Mouse (Mus musculus) B cell, adult 67 days (primary cell): ENCODE results near the gene Olfr470. TPM values are rescaled to one million over a fixed set of nuclear protein-coding genes. Genes with fewer than 3 reads are reported as not detected.

Experiments
- total RNA-seq, 2 experiments: library from RNA; stranded (reverse); gene quantifications; 4 replicates each; pipeline ENCODE4 v1.2.4; 2023

The Olfr470 gene
- total RNA-seq: not detected

DNA sequence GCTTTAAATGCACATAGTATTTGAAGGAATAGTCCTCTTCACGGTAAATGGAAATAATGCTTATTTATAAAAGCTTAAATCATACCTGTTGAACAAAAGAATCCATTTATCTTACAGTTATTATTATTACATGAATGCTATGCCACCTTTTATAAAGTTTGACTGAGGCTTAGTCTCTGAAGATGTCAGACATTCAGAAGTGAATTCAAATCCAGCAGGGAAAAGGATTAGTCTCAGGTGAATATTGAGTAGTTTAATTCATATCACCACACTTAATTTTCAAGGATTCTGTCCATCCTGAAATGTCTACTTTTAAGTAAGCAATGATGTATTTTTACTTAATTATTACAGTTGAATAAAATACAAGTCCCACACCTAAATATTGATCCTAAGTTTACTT is at the start of gene Olfr470:
Olfr470 (minus strand) TSS at position 101 of the 400 bp plus-strand sequence.

GRCm38 (mm10) chr7:107825441-107825840 is 21.8 kb downstream of the Olfr470 start, which contains the start of gene Olfr469:
TSS of gene Olfr469 (minus strand) at chr7:107825541.

GRCm38 (mm10) chr7:107811963-107812362 is 35.3 kb downstream of the Olfr470 start, which contains the start of gene Olfr467:
TSS of gene Olfr467 (plus strand) at chr7:107812263.

DNA sequence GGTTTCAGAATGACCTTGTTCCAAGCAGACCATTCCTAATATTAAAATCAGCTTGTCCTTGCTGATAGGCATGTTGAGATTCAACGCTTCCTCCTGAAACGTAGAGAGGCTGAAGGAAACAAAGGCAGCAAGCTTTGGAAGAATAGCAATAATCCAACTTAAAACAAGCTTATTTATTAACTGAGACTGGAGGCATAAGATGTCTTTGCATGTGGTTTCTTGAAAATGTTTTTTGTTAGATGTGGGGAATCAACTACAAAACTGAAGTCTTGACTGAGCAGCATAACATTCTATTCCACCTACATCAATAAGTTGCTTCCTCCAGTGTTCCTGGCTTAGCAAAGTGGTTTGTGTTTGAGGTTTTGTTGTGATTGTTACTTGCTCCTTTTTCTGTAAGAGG is 46.2 kb downstream of the Olfr470 start, which contains the start of gene Ovch2:
Ovch2 (minus strand) TSS at position 101 of the 400 bp plus-strand sequence.

Other genes starting within 250 kb of the Olfr470 start
- not detected for gene 5330417H12Rik, start 222.3 kb downstream of the Olfr470 start, total RNA-seq
- not detected for gene Cyb5r2, start 89.5 kb downstream of the Olfr470 start, total RNA-seq
- gene Ovch2, start 46.3 kb downstream of the Olfr470 start, total RNA-seq: not detected
- gene Olfr467, start 35.2 kb downstream of the Olfr470 start, total RNA-seq: not detected
- not detected for gene Olfr469, start 21.9 kb downstream of the Olfr470 start, total RNA-seq
- not detected for gene Olfr472, start 50.4 kb upstream of the Olfr470 start, total RNA-seq
- gene Olfr473, start 83.0 kb upstream of the Olfr470 start, total RNA-seq: not detected
- not detected for gene Olfr474, start 107.2 kb upstream of the Olfr470 start, total RNA-seq
- not detected for gene Olfr476, start 117.3 kb upstream of the Olfr470 start, total RNA-seq
- gene Olfr477, start 139.2 kb upstream of the Olfr470 start, total RNA-seq: not detected
- not detected for gene Olfr478, start 186.5 kb upstream of the Olfr470 start, total RNA-seq
- gene Olfr479, start 203.2 kb upstream of the Olfr470 start, total RNA-seq: not detected
- not detected for gene Olfr480, start 219.9 kb upstream of the Olfr470 start, total RNA-seq
- gene Olfr481, start 232.4 kb upstream of the Olfr470 start, total RNA-seq: not detected